Mouse (Mus musculus) embryonic facial prominence, embryonic 14.5 days (tissue): ENCODE results near the gene Srprb. TPM values are rescaled to one million over a fixed set of nuclear protein-coding genes. Genes with fewer than 3 reads are reported as not detected.

ENCODE experiments used
- ATAC-seq: fragments of 200-750 bp; cut with Nextera tagmentation; 2 replicates; pipeline ENCODE4 v1.8.0; 2017; ENCODE audit warnings: low read depth, moderate number of reproducible peaks, moderate TSS enrichment
- DNase-seq: peaks from one replicate; pipeline ENCODE4 v3.0.0-alpha.2; 2015; ENCODE audit warnings: low spot score
- H3K27ac ChIP-seq: fragments of 300-500 bp; sonication (generic); replicated peaks from 2 replicates; pipeline ENCODE4 v1.5.1; 2014; ENCODE audit warnings: low read depth, mild to moderate bottlenecking, low read length, moderate library complexity
- H3K27me3 ChIP-seq: fragments of 300-500 bp; sonication (generic); replicated peaks from 2 replicates; pipeline ENCODE4 v1.6.1; 2014; ENCODE audit warnings: low read length; ENCODE audit not compliant: control insufficient read depth, insufficient read depth
- H3K36me3 ChIP-seq: fragments of 300-500 bp; sonication (generic); 2 replicates; pipeline ENCODE4 v1.6.1; 2014; ENCODE audit warnings: low read length, mixed read lengths; ENCODE audit not compliant: control insufficient read depth, insufficient read depth
- H3K4me1 ChIP-seq: fragments of 300-500 bp; sonication (generic); 2 replicates; pipeline ENCODE4 v1.6.1; 2014; ENCODE audit warnings: antibody characterized with exemption, low read length; ENCODE audit not compliant: control insufficient read depth, insufficient read depth
- H3K4me2 ChIP-seq: fragments of 300-500 bp; sonication (generic); 2 replicates; pipeline ENCODE4 v1.6.1; 2014; ENCODE audit warnings: low read depth, mild to moderate bottlenecking, low read length, moderate library complexity, mixed read lengths
- H3K4me3 ChIP-seq: fragments of 300-500 bp; sonication (generic); 2 replicates; pipeline ENCODE4 v1.5.1; 2014; ENCODE audit warnings: low read depth, mild to moderate bottlenecking, low read length
- H3K9ac ChIP-seq: fragments of 300-500 bp; sonication (generic); 2 replicates; pipeline ENCODE4 v1.6.1; 2014; ENCODE audit warnings: low read depth, mild to moderate bottlenecking, low read length, moderate library complexity, mixed read lengths
- H3K9me3 ChIP-seq: fragments of 300-500 bp; sonication (generic); 2 replicates; pipeline ENCODE4 v1.6.1; 2016; ENCODE audit warnings: low read length; ENCODE audit not compliant: control insufficient read depth
- WGBS: fragments of 180-500 bp; shearing (Covaris S2); extraction: QIAGEN DNeasy Blood & Tissue Kit; methylation state at CpG from one replicate; pipeline ENCODE4 v1.1.7; 2014; 5-methylcytosine and 5-hydroxymethylcytosine counted together
- polyA plus RNA-seq: library from polyadenylated mRNA; unstranded; fragments of >200 nt; fragmentation: Nextera tagmentation; extraction: Ambion mirVana; gene quantifications from 2 replicates; pipeline ENCODE4 v1.2.1, GENCODE M21; 2014

The Srprb gene
- polyA plus RNA-seq, 1 experiment from 2014 or later = 73.5 TPM

DNA sequence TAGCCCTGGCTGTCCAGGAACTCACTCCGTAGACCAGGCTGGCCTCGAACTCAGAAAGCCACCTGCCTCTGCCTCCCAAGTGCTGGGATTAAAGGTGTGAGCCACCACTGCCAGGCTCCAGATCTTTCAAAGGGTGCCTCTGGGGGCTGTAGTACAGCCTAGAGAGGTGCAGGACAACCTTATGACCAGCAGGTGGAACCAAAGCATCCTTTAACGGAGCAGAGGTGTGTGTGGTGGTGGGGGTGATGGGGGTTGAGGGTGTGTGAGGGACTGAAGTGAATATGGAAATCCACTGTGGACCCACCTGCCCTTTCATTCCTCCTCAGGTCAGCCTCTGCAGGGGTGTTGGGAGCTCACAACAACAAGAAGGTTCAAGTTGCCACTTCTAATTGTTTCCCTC lies 23.5 kb upstream of the Srprb start:
- no peak overlapping the region for H3K9ac ChIP-seq
- no peak overlapping the region for H3K4me3 ChIP-seq
- no peak overlapping the region for H3K27ac ChIP-seq
- no peaks in the 10 kb centered on the region for H3K9me3 ChIP-seq
- no peak overlapping the region for H3K4me2 ChIP-seq
- no peak for DNase-seq
- H3K36me3 ChIP-seq = no peaks in the 10 kb centered on the region
- ATAC-seq = no peak
- WGBS = 76% methylated on average over 3 of the region's 3 CpGs
- no peaks in the 10 kb centered on the region for H3K27me3 ChIP-seq
- 0 out of 2 replicates have a peak, but pooled peaks cover under 1% of the 10 kb centered on the region for H3K4me1 ChIP-seq

- Histone ChIP-seq H3K4me3 (no peak overlapping the region), H3K27ac (no peak overlapping the region), H3K4me2 (no peak overlapping the region), H3K27me3 (no peaks in the 10 kb centered on the region), H3K9me3 (no peaks in the 10 kb centered on the region), H3K9ac (no peak overlapping the region), H3K36me3 (no peaks in the 10 kb centered on the region), H3K4me1 (no peaks in the 10 kb centered on the region)
- DNase-seq (no peak), ATAC-seq (no peak)
- WGBS = 96% methylated on average over 7 of the region's 7 CpGs
Observed at GRCm38 (mm10) chr9:103224721-103225120, 22.8 kb upstream of the Srprb start.

- ATAC-seq = no peak
- WGBS = 70% methylated on average over 6 of the region's 6 CpGs
- H3K4me3 ChIP-seq = no peak overlapping the region
- no peak overlapping the region for H3K4me2 ChIP-seq
- no peaks in the 10 kb centered on the region for H3K27me3 ChIP-seq
- no peak overlapping the region for H3K9ac ChIP-seq
- H3K9me3 ChIP-seq = no peaks in the 10 kb centered on the region
- H3K27ac ChIP-seq = no peak overlapping the region
- no peak for DNase-seq
- H3K36me3 ChIP-seq = no peaks in the 10 kb centered on the region
- no peaks in the 10 kb centered on the region for H3K4me1 ChIP-seq
Observed at GRCm38 (mm10) chr9:103214281-103214680, 12.3 kb upstream of the Srprb start.

DNA sequence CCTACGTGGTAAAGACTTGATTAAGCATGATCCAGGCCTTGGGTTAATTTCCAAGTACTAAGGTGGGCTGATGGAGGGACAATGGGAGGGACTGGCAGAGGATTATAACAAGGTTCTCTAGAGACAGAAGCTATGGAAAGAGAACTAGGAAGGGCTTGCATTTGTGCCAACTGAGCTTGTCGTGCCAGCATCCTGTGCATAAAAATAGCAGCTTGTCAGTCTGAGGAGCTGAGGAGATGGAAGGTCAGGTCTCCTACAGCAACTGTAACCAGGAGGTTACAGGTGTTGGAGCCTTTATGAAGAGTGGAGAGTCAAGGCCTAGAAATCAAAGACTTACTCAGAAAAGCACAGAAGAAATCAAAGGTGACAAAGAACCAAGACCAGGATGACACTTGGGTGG lies 11.7 kb upstream of the Srprb start:
- no peak for ATAC-seq
- DNase-seq = no peak
- Histone ChIP-seq H3K27me3 (no peaks in the 10 kb centered on the region), H3K4me1 (no peaks in the 10 kb centered on the region), H3K36me3 (no peaks in the 10 kb centered on the region), H3K4me3 (no peak overlapping the region), H3K9ac (no peak overlapping the region), H3K9me3 (no peaks in the 10 kb centered on the region), H3K4me2 (no peak overlapping the region), H3K27ac (no peak overlapping the region)
- 73% methylated on average over 2 of the region's 2 CpGs for WGBS

DNA sequence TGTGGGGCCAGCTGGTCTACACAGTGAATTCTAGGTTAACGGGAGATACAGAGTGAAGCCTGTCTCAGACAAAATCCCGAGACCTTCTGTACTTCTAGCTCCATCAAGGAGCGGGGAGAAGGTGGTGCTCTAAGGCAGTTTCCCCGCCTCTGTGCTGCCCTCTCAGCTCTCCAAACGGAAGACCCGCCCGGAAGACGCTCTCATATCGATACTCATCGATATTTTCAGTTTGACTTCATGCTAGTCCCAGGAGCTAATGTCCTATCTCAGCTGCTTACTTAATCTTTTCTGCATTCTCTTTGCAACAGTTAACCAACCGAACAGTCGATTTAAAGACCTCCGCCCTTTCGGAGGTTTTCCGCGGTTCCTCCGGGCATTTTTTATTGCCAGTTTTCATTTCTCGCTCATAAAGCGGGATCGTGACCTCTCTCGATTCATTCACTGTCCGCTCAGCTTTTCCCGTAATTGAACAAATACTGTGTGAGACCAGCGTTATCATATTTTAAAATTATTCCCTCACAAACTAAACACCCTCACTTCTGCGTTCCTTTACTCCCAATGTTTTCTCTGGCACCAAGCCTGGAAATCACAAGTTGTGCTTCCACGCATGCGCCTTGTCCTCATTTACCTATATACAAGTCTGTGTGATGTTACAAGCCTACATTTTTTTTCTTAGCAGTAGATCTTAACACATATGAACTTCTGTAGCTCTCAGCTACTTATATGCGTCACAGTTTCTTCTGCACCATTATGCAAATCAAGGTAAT lies 10.9 kb upstream of the Srprb start:
- Histone ChIP-seq H3K9ac (no peak overlapping the region), H3K27me3 (no peaks in the 10 kb centered on the region), H3K4me1 (no peaks in the 10 kb centered on the region), H3K36me3 (no peaks in the 10 kb centered on the region), H3K4me2 (peak overlapping the region; percentile 33), H3K9me3 (no peaks in the 10 kb centered on the region), H3K4me3 (peak overlapping the region; percentile 19; the same call in 1 of the 2 replicates), H3K27ac (no peak overlapping the region)
- no peak for ATAC-seq
- DNase-seq = peak; percentile 77
- WGBS = 72% methylated on average over 28 of the region's 28 CpGs

- Histone ChIP-seq H3K27ac (no peak overlapping the region), H3K4me2 (no peak overlapping the region), H3K9me3 (no peaks in the 10 kb centered on the region), H3K9ac (no peak overlapping the region), H3K4me1 (no peaks in the 10 kb centered on the region), H3K4me3 (no peak overlapping the region), H3K36me3 (no peaks in the 10 kb centered on the region), H3K27me3 (no peaks in the 10 kb centered on the region)
- no peak for DNase-seq
- WGBS = 47% methylated on average over 6 of the region's 6 CpGs
- ATAC-seq = no peak
Observed at GRCm38 (mm10) chr9:103208802-103209423, 7.0 kb upstream of the Srprb start.

DNA sequence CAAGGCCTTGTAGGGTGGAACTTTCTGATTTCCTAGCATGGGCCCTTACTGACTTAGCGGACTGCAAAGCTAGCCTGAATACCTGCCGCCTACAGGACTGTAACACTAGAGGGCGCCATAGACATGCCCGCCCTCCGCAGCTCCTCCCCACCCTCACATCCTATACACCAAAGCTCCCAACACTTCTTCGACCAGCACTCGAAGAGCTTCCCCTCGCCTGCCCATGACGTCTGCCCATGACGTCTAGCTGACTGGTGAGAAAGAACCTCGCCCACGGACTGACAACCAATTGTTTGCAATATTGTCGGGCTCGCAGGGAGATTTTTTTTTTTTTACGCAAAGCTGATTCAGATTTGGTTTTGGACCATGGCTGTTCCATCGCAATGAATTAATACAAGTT lies 5.9 kb upstream of the Srprb start:
- no peak overlapping the region for H3K9ac ChIP-seq
- peak; percentile 92 for ATAC-seq

GRCm38 (mm10) chr9:103205786-103206185 lies 3.8 kb upstream of the Srprb start:
- no peak for ATAC-seq
- 90% methylated on average over 5 of the region's 5 CpGs for WGBS
- no peaks in the 10 kb centered on the region for H3K4me1 ChIP-seq

More for the DNA sequence above, 5.9 kb upstream of the Srprb start:
- 9% methylated on average over 16 of the region's 16 CpGs for WGBS
- no peaks in the 10 kb centered on the region for H3K9me3 ChIP-seq
- H3K27me3 ChIP-seq = no peaks in the 10 kb centered on the region
- peak; percentile 88 for DNase-seq
- no peak overlapping the region for H3K27ac ChIP-seq
- H3K4me3 ChIP-seq = peak overlapping the region; percentile 27
- no peaks in the 10 kb centered on the region for H3K36me3 ChIP-seq
- no peaks in the 10 kb centered on the region for H3K4me1 ChIP-seq
- peak overlapping the region; percentile 51 for H3K4me2 ChIP-seq

GRCm38 (mm10) chr9:103188416-103188815 lies 13.5 kb downstream of the Srprb start:
- DNase-seq = no peak
- peaks cover 55% of the 10 kb centered on the region for H3K36me3 ChIP-seq

More at GRCm38 (mm10) chr9:103205786-103206185, 3.8 kb upstream of the Srprb start:
- Histone ChIP-seq H3K36me3 (no peaks in the 10 kb centered on the region), H3K27me3 (no peaks in the 10 kb centered on the region), H3K4me2 (no peak overlapping the region), H3K4me3 (no peak overlapping the region), H3K27ac (no peak overlapping the region), H3K9ac (no peak overlapping the region), H3K9me3 (no peaks in the 10 kb centered on the region)
- no peak for DNase-seq

More at GRCm38 (mm10) chr9:103188416-103188815, 13.5 kb downstream of the Srprb start:
- Histone ChIP-seq H3K9ac (no peak overlapping the region), H3K9me3 (no peaks in the 10 kb centered on the region), H3K27ac (no peak overlapping the region), H3K4me1 (no peaks in the 10 kb centered on the region), H3K27me3 (no peaks in the 10 kb centered on the region), H3K4me2 (no peak overlapping the region), H3K4me3 (no peak overlapping the region)
- WGBS = 95% methylated on average over 4 of the region's 4 CpGs
- no peak for ATAC-seq
